Mouse (Mus musculus) activated CD4-positive, CD25-positive, alpha-beta regulatory T cell (primary cell): ENCODE measurements around the gene Ercc6l2. TPM values are rescaled to one million over a fixed set of nuclear protein-coding genes. Genes with fewer than 3 reads are reported as not detected.

Source experiments
- polyA plus RNA-seq, 2 experiments: library from polyadenylated mRNA; unstranded; fragments of 100-300 nt; shearing (Covaris generic); gene quantifications; one replicate each; pipeline ENCODE4 v1.2.1; 2017

Gene Ercc6l2
- 10 to 100 TPM; 14.2 to 17.1 TPM for polyA plus RNA-seq

DNA sequence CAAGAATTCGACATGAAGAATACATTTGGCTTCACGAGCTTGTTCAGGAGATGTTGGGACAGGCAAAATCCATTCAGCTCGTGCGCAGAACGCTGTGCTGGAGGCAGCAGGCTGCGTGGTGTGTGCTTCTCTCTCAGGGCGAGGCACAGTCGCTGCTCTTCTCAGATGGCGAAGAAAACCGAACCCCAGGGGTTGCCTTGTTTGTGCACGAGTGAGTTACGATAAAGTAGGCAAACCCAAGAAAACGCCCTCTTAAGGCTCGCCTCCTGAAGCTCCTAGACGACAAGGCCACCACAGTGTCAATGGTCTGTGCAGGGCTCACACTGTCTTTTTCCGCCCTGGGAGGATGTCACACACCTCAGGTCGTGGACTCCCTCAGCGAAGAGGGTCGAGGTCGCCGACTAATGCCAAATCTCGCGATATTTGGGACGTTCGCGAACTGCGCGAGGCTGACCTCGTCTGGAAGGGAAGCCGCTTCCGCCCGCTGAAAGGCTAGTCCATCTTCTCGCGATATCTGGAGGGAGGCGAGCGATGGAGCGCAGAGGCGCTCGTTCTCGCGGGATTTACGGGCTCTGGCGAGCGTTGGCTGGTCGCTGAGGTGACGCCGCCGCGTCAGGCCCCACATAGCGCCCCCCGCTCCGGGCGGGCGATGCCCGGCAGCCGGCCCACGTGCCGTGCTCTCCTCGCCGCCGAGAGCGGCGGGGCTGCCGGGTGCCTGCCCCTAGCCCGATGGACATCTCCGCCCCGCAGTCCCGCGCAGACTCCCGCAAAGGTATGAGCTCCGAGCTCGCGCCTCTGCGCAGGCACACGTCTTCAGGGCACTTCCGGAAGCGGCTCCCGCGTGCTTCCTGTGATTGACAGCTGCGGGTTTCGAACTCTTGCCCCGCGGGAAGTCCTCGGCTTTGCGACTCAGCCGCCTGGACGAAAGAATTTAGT lies at the start of gene Ercc6l2:
TSS of gene Ercc6l2 (plus strand) at position 495 of the 936 bp plus-strand sequence.

Other genes with a start within 250 kb of the Ercc6l2 start
- 1 to 10 TPM; 9.4 to 9.7 TPM for gene Ptch1, start 241.6 kb upstream of the Ercc6l2 start, polyA plus RNA-seq